Mouse (Mus musculus) midbrain, embryonic 13.5 days (tissue): ENCODE data around the gene Rad9a. TPM values are rescaled to one million over a fixed set of nuclear protein-coding genes. Genes with fewer than 3 reads are reported as not detected.
"Not testable (repeated sequence)": the region's sequence is repeated elsewhere in the genome, so short reads cannot be mapped to it uniquely, and the experiment has no call there.

Source experiments
- ATAC-seq: fragments of 200-750 bp; cut with Nextera tagmentation; 2 replicates; pipeline ENCODE4 v1.8.0; 2017; ENCODE audit warnings: mild to moderate bottlenecking, moderate TSS enrichment, moderate library complexity
- H3K27ac ChIP-seq: fragments of 300-500 bp; sonication (generic); 2 replicates; pipeline ENCODE4 v1.5.1; 2015; ENCODE audit warnings: inconsistent platforms, mild to moderate bottlenecking, moderate library complexity
- H3K27me3 ChIP-seq: fragments of 300-500 bp; sonication (generic); 2 replicates; pipeline ENCODE4 v1.6.1; 2015; ENCODE audit warnings: mild to moderate bottlenecking, inconsistent platforms
- H3K36me3 ChIP-seq: fragments of 300-500 bp; sonication (generic); 2 replicates; pipeline ENCODE4 v1.6.1; 2015; ENCODE audit warnings: mild to moderate bottlenecking, inconsistent platforms
- H3K4me1 ChIP-seq: fragments of 300-500 bp; sonication (generic); replicated peaks from 2 replicates; pipeline ENCODE4 v1.6.1; 2015; ENCODE audit warnings: inconsistent platforms
- H3K4me2 ChIP-seq: fragments of 300-500 bp; sonication (generic); replicated peaks from 2 replicates; pipeline ENCODE4 v1.6.1; 2015; ENCODE audit warnings: moderate library complexity, mild to moderate bottlenecking, inconsistent platforms
- H3K4me3 ChIP-seq: fragments of 300-500 bp; sonication (generic); replicated peaks from 2 replicates; pipeline ENCODE4 v1.5.1; 2015; ENCODE audit warnings: mild to moderate bottlenecking, inconsistent platforms
- H3K9ac ChIP-seq: fragments of 300-500 bp; sonication (generic); replicated peaks from 2 replicates; pipeline ENCODE4 v1.6.1; 2015; ENCODE audit warnings: mild to moderate bottlenecking, inconsistent platforms
- H3K9me3 ChIP-seq: fragments of 300-500 bp; sonication (generic); 2 replicates; pipeline ENCODE4 v1.6.1; 2016; ENCODE audit warnings: mild to moderate bottlenecking, inconsistent platforms
- WGBS: fragments of 180-500 bp; shearing (Covaris S2); methylation state at CpG from one replicate; pipeline ENCODE4 v1.1.7; 2015; 5-methylcytosine and 5-hydroxymethylcytosine counted together
- polyA plus RNA-seq: library from polyadenylated mRNA; unstranded; fragments of >200 nt; fragmentation: Nextera tagmentation; extraction: Ambion mirVana; gene quantifications from 2 replicates; pipeline ENCODE4 v1.2.1, GENCODE M21; 2015

Rad9a gene
- polyA plus RNA-seq = 24.9 and 26.3 TPM in 2 replicates

GRCm38 (mm10) chr19:4201291-4201909, at the start of gene Rad9a:
Rad9a (minus strand) TSS chr19:4201662.
- ATAC-seq = peak; percentile 87
- H3K36me3 ChIP-seq = peaks cover 21% of the 10 kb centered on the region
- H3K4me2 ChIP-seq = peak within 1 kb of the TSS; percentile 90
- peak within 1 kb of the TSS; percentile 76 for H3K9ac ChIP-seq
- peaks cover 23% of the 10 kb centered on the region for H3K4me1 ChIP-seq
- peak within 1 kb of the TSS; percentile 62 for H3K4me3 ChIP-seq
- H3K9me3 ChIP-seq = no peaks in the 10 kb centered on the region
- under 1% methylated on average over 34 of the region's 34 CpGs for WGBS
- H3K27me3 ChIP-seq = peaks cover 26% of the 10 kb centered on the region
- peak within 1 kb of the TSS; percentile 28; the same call in 1 of the 2 replicates for H3K27ac ChIP-seq

DNA sequence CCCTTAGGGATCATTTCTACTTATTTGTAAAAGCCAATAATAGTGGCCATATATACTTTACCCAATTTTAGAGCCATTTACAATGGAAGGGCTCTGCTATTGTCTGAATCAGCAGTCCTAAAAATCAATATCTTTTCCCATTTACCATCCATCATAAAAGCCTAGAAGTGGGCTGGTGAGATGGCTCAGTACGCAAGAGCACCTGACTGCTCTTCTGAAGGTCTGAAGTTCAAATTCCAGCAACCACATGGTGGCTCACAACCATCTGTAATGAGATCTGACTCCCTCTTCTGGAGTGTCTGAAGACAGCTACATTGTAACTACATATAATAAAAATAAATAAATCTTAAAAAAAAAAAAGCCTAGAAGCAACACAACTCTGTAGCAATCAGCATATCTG, 47.2 kb upstream of the Rad9a start:
- H3K9me3 ChIP-seq, H3K4me3 ChIP-seq, H3K4me1 ChIP-seq, H3K36me3 ChIP-seq, ATAC-seq, H3K4me2 ChIP-seq, H3K9ac ChIP-seq, H3K27ac ChIP-seq, H3K27me3 ChIP-seq: not testable (repeated sequence)
- WGBS = 72% methylated on average over 1 of the region's 1 CpGs

- Histone ChIP-seq H3K4me1 (no peaks in the 10 kb centered on the region), H3K4me3 (no peak overlapping the region), H3K9me3 (no peaks in the 10 kb centered on the region), H3K27me3 (no peaks in the 10 kb centered on the region), H3K9ac (no peak overlapping the region), H3K27ac (no peak overlapping the region), H3K36me3 (no peaks in the 10 kb centered on the region), H3K4me2 (no peak overlapping the region)
- no peak for ATAC-seq
- 82% methylated on average over 1 of the region's 1 CpGs for WGBS
These were observed 45.5 kb upstream of the Rad9a start for GRCm38 (mm10) chr19:4247010-4247409.

GRCm38 (mm10) chr19:4244775-4245174, 43.3 kb upstream of the Rad9a start:
- Histone ChIP-seq H3K4me1 (no peaks in the 10 kb centered on the region), H3K27ac (no peak overlapping the region), H3K9me3 (no peaks in the 10 kb centered on the region), H3K4me3 (no peak overlapping the region), H3K27me3 (no peaks in the 10 kb centered on the region), H3K4me2 (no peak overlapping the region), H3K9ac (no peak overlapping the region), H3K36me3 (no peaks in the 10 kb centered on the region)
- WGBS = 88% methylated on average over 6 of the region's 6 CpGs
- ATAC-seq = no peak

DNA sequence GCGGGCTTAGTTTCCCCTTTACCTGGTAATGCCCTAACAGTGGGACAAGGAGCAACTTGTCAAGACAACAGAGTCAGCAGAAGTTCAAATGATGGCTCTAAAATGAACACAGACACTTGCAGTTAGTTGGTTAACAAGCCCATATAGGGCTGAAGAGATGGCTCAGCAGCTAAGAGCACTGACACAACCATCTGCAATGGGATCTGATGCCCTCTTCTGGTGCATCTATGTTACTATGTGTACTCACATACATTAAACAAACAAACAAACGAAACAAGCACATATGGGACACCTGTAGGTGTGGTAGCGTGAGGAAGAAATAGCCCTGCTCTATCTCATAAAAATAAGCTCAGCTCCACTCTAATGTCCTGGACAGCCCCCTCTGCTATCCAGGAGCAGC, 41.0 kb upstream of the Rad9a start:
- H3K4me3 ChIP-seq = no peak overlapping the region
- no peaks in the 10 kb centered on the region for H3K9me3 ChIP-seq
- H3K4me1 ChIP-seq = no peaks in the 10 kb centered on the region
- no peaks in the 10 kb centered on the region for H3K27me3 ChIP-seq
- ATAC-seq = no peak
- 73% methylated on average over 3 of the region's 3 CpGs for WGBS
- no peak overlapping the region for H3K27ac ChIP-seq
- H3K9ac ChIP-seq = no peak overlapping the region
- H3K36me3 ChIP-seq = no peaks in the 10 kb centered on the region
- no peak overlapping the region for H3K4me2 ChIP-seq

DNA sequence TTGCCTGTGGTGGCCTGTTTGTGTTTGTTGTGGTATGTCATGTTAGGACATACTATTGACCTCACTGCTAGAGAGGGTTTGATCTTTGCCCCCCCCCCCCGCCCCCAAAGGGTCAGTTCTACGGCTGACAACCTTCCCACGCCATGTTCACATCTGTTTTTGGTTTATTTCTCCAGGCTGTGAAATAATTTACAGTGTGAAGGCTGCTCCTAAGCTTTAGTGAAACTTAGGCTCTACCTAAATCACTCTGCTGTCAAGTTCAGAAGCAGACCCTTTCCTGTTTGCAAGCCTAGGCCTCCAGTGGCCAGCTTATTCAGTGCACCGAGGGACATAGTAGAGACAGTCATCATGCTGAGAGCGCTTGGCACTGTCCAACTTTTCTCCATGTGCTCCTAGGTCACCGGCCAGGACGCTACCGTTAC, 38.8 kb upstream of the Rad9a start:
- no peak for ATAC-seq
- Histone ChIP-seq H3K4me1 (no peaks in the 10 kb centered on the region), H3K4me3 (no peak overlapping the region), H3K9me3 (no peaks in the 10 kb centered on the region), H3K4me2 (no peak overlapping the region), H3K36me3 (no peaks in the 10 kb centered on the region), H3K27ac (no peak overlapping the region), H3K9ac (no peak overlapping the region), H3K27me3 (no peaks in the 10 kb centered on the region)
- WGBS = 81% methylated on average over 8 of the region's 8 CpGs

DNA sequence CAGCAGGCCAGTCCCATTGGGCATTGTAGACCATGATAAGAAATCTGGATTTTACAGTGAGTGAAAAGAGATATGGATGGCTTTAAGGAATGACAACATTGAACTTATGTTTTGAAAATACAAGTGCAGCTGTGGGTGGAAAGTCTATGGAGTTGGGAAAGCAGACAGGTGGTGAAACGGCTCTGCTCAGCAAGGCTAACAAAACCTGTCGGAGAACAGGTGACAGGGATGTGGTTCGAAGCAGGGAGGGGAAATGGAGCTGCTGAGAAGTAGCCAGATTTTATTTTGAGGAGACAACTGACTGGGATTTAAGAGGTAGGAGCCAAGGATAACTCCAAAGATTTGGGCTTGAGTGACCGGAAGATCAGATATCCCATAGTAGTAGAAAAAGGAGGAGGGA, 33.1 kb upstream of the Rad9a start:
- 78% methylated on average over 4 of the region's 4 CpGs for WGBS
- ATAC-seq = no peak
- H3K9ac ChIP-seq = no peak overlapping the region

DNA sequence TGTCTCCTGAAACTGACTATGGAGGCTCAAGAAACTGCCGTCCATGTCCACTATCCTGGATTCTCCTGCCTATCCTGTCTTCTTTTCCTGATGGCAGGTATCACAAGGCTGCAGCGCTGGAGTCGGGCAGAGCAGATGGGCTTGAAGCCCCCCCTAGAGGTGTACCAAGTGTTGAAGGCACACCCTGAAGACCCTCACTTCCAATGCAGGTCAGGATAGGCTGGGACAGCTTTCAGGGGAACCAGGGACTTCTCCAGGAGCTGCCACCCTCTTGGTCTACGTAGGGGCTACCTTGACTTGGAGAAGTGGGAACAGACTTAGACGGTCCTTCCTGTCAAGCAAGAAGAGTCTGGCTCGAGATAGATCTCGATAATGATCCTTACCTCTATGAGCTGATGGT, 31.2 kb upstream of the Rad9a start:
- Histone ChIP-seq H3K4me2 (peak overlapping the region; percentile 86), H3K27ac (no peak overlapping the region), H3K9ac (peak overlapping the region; percentile 75), H3K36me3 (no peaks in the 10 kb centered on the region), H3K4me1 (peaks cover 11% of the 10 kb centered on the region), H3K9me3 (no peaks in the 10 kb centered on the region), H3K4me3 (peak overlapping the region; percentile 60; the same call in 1 of the 2 replicates), H3K27me3 (peaks cover 35% of the 10 kb centered on the region)
- no peak for ATAC-seq
- WGBS = 83% methylated on average over 7 of the region's 7 CpGs

More for the DNA sequence above, 33.1 kb upstream of the Rad9a start:
- H3K9me3 ChIP-seq = no peaks in the 10 kb centered on the region
- peaks cover 11% of the 10 kb centered on the region for H3K4me1 ChIP-seq
- H3K36me3 ChIP-seq = no peaks in the 10 kb centered on the region
- H3K27me3 ChIP-seq = peaks cover 20% of the 10 kb centered on the region
- H3K4me3 ChIP-seq = no peak overlapping the region
- H3K4me2 ChIP-seq = no peak overlapping the region
- H3K27ac ChIP-seq = no peak overlapping the region

DNA sequence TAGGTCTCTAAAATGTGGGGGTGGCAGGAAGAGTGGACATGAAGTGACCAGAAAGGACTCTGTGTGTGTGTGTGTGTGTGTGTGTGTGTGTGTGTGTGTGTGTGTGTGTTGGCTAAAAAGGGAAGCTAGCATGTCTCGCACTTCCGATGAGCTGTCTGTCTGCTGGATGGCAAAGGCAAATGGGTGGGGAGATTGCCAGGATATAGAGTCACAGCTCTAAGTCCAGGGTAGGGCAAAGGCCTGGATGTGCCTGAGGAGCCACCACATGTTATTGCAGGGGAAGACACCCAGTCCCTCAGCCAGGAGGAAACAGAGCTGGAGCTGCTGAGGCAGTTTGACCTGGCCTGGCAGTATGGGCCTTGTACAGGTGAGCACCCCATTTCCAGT, 30.7 kb upstream of the Rad9a start:
- H3K4me3 ChIP-seq = peak overlapping the region; percentile 60
- peak overlapping the region; percentile 75 for H3K9ac ChIP-seq
- peaks cover 37% of the 10 kb centered on the region for H3K27me3 ChIP-seq
- H3K4me2 ChIP-seq = peak overlapping the region; percentile 86
- H3K27ac ChIP-seq = peak overlapping the region; percentile 79
- ATAC-seq = 0 out of 2 replicates have a peak, but pooled peaks have one; percentile 3
- peaks cover 11% of the 10 kb centered on the region for H3K4me1 ChIP-seq
- 47% methylated on average over 2 of the region's 2 CpGs for WGBS
- no peaks in the 10 kb centered on the region for H3K9me3 ChIP-seq
- H3K36me3 ChIP-seq = no peaks in the 10 kb centered on the region

- peak within 1 kb of the TSS; percentile 86 for H3K4me2 ChIP-seq
- peak; percentile 92 for ATAC-seq
These were observed 30.1 kb upstream of the Rad9a start, which contains the start of gene Pold4 for GRCm38 (mm10) chr19:4231253-4232185. Pold4 (plus strand) TSS chr19:4231899.

DNA sequence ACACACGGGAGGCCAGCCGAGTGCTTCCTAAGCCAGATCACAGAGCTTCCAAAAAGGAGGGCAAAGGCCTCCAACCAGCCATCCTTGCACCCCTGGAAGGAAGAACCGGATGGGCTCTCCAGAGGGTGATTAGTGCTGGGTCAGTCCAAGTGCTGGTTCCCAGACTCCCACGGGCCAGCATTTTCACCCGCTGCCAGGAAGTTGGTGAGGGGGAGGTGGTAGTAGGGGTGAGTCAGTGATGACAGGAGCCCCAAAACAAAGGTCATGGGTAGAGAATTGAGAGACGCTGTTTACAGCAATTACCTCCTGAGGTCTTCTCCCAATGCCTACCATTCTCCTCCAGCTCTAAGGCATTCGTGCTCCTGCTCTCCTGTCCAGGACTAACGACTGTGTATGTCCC, 29.0 kb upstream of the Rad9a start:
- Histone ChIP-seq H3K27me3 (peaks cover 42% of the 10 kb centered on the region), H3K27ac (no peak overlapping the region), H3K4me3 (no peak overlapping the region), H3K9me3 (no peaks in the 10 kb centered on the region), H3K4me2 (no peak overlapping the region), H3K9ac (no peak overlapping the region), H3K36me3 (no peaks in the 10 kb centered on the region), H3K4me1 (peaks cover 11% of the 10 kb centered on the region)
- WGBS = 71% methylated on average over 8 of the region's 8 CpGs
- ATAC-seq = no peak

More at GRCm38 (mm10) chr19:4231253-4232185, 30.1 kb upstream of the Rad9a start, which contains the start of gene Pold4:
- H3K9me3 ChIP-seq = no peaks in the 10 kb centered on the region
- H3K4me1 ChIP-seq = peaks cover 11% of the 10 kb centered on the region
- peak within 1 kb of the TSS; percentile 79 for H3K27ac ChIP-seq
- H3K27me3 ChIP-seq = peaks cover 37% of the 10 kb centered on the region
- H3K36me3 ChIP-seq = no peaks in the 10 kb centered on the region
- peak within 1 kb of the TSS; percentile 60 for H3K4me3 ChIP-seq
- WGBS = 10% methylated on average over 26 of the region's 26 CpGs
- H3K9ac ChIP-seq = peak within 1 kb of the TSS; percentile 75

DNA sequence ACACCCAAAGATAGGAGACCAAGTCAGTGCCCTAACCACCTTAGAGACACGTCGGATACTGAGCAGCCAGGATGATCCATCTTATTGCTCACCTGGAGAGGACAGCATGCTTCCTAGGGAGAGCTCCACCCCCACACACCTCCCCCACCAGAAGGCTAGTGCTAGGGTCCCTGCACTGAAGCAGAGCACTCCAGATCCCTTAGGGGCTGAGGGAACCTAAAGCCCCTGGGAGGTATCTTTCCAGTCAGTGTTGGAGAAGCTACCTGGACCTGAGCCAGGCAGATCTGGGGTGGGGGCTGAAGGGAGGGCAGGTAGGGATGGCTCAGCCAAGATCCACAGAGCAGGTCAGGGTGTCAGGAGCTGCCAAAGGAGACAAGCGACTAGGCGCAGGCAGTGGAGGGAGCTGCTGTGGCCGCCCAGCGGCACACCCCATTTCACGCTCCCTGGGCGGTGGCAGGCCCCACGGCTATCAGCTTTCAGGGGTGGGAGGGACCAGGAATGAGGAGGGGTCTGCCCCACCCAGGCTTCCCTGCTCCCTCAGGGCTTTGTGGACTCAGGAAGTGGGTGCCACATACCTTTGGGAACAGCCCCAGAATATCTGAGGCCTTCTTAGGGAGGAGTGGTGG, 28.1 kb upstream of the Rad9a start:
- H3K27me3 ChIP-seq = peaks cover 42% of the 10 kb centered on the region
- H3K36me3 ChIP-seq = no peaks in the 10 kb centered on the region
- no peak for ATAC-seq
- H3K27ac ChIP-seq = no peak overlapping the region
- peaks cover 11% of the 10 kb centered on the region for H3K4me1 ChIP-seq
- WGBS = 29% methylated on average over 5 of the region's 9 CpGs
- H3K9ac ChIP-seq = no peak overlapping the region
- no peaks in the 10 kb centered on the region for H3K9me3 ChIP-seq
- no peak overlapping the region for H3K4me3 ChIP-seq
- no peak overlapping the region for H3K4me2 ChIP-seq
